ENCODE assay signal across 8 mouse cellular contexts in the genomic region with DNA sequence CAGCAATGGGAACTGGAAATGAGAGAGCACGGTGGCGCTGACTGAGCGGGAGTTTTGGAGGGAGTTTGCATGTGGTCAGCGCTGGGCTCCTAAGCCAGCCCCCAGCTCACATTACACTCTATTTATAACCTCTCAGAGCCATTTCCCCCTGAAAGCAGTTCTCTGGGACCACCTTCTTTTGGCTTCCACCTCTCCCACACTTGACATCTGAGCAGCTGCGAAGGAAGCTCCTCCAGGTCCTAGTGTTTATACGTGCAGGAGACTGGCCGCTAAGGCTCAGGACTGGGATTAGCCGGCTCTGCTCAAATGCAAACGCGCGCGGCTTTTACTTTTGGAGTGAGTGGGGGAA. TPM values are rescaled to one million over a fixed set of nuclear protein-coding genes. Genes with fewer than 3 reads are reported as not detected.
DNase-seq lines count a peak whose midpoint lies in the region; ATAC-seq lines count a peak whose summit lies in the region.

A gene (plus strand): TSS at position 151 of the 349 bp plus-strand sequence.

- no peaks in the 10 kb centered on the region for H3K36me3 ChIP-seq in forebrain, embryonic 16.5 days (ENCODE audit: control insufficient read depth, insufficient read depth)
- no peaks in the 10 kb centered on the region for H3K36me3 ChIP-seq in liver, embryonic 15.5 days (replicated peaks)
- no peaks in the 10 kb centered on the region for H3K36me3 ChIP-seq in neural tube, embryonic 14.5 days (ENCODE audit: control insufficient read depth, insufficient read depth, low read length)

- peaks cover 24% of the 10 kb centered on the region for H3K27me3 ChIP-seq in forebrain, embryonic 16.5 days (replicated peaks; ENCODE audit: control insufficient read depth, insufficient read depth, low read length)
- H3K27me3 ChIP-seq in liver, embryonic 15.5 days, result peaks cover 40% of the 10 kb centered on the region
- H3K27me3 ChIP-seq in neural tube, embryonic 14.5 days (ENCODE audit: control insufficient read depth, insufficient read depth, low read length), result peaks cover 43% of the 10 kb centered on the region

- H3K9me3 ChIP-seq in forebrain, embryonic 16.5 days (ENCODE audit: control insufficient read depth, low read length), result no peaks in the 10 kb centered on the region
- no peaks in the 10 kb centered on the region for H3K9me3 ChIP-seq in liver, embryonic 15.5 days (replicated peaks)
- no peaks in the 10 kb centered on the region for H3K9me3 ChIP-seq in neural tube, embryonic 14.5 days (ENCODE audit: control insufficient read depth, low read length)

- peak; percentile 71 for ATAC-seq in forebrain, embryonic 16.5 days
- ATAC-seq in liver, embryonic 15.5 days (ENCODE audit: insufficient read depth), result no peak
- ATAC-seq in neural tube, embryonic 14.5 days (ENCODE audit: low read depth), result peak; percentile 52

- peaks cover 14% of the 10 kb centered on the region for H3K4me1 ChIP-seq in forebrain, embryonic 16.5 days (replicated peaks; ENCODE audit: control insufficient read depth, insufficient read depth, low read length)
- H3K4me1 ChIP-seq in liver, embryonic 15.5 days (replicated peaks), result no peaks in the 10 kb centered on the region; the same call in 1 of the 2 replicates
- peaks cover 6% of the 10 kb centered on the region for H3K4me1 ChIP-seq in neural tube, embryonic 14.5 days (ENCODE audit: control insufficient read depth, insufficient read depth, low read length)

- peak within 1 kb of the TSS; percentile 51 for H3K4me3 ChIP-seq in forebrain, embryonic 16.5 days (replicated peaks; ENCODE audit: low read length)
- peak within 1 kb of the TSS; percentile 37 for H3K4me3 ChIP-seq in liver, embryonic 15.5 days (replicated peaks)
- H3K4me3 ChIP-seq in neural tube, embryonic 14.5 days (ENCODE audit: low read depth, low read length), result peak within 1 kb of the TSS; percentile 37

- peak; percentile 10 for DNase-seq in right cerebral cortex, postnatal 4 days
- DNase-seq in right cerebral cortex, postnatal 14 days, result no peak
- DNase-seq in heart, postnatal 4 days, result peak; percentile 68
- no peak for DNase-seq in urinary bladder, adult 2 months (ENCODE audit: low spot score)
- no peak for DNase-seq in layer of hippocampus, adult 18-20 months (ENCODE audit: low spot score in 2 of 2)

- H3K9ac ChIP-seq in forebrain, embryonic 16.5 days (replicated peaks; ENCODE audit: low read depth, low read length), result peak within 1 kb of the TSS; percentile 41
- H3K9ac ChIP-seq in liver, embryonic 15.5 days, result no peak within 1 kb of the TSS
- 0 out of 2 replicates have a peak within 1 kb of the TSS, but pooled peaks have one; percentile 28 for H3K9ac ChIP-seq in neural tube, embryonic 14.5 days (replicated peaks; ENCODE audit: low read depth, low read length)

- 1% methylated on average over 12 of the region's 12 CpGs for WGBS in forebrain, embryonic 16.5 days
- under 1% methylated on average over 12 of the region's 12 CpGs for WGBS in liver, embryonic 15.5 days (ENCODE audit: insufficient replicate concordance)
- under 1% methylated on average over 12 of the region's 12 CpGs for WGBS in neural tube, embryonic 14.5 days

- peak within 1 kb of the TSS; percentile 92 for H3K4me2 ChIP-seq in forebrain, embryonic 16.5 days (ENCODE audit: low read length)
- peak within 1 kb of the TSS; percentile 56 for H3K4me2 ChIP-seq in liver, embryonic 15.5 days
- peak within 1 kb of the TSS; percentile 79 for H3K4me2 ChIP-seq in neural tube, embryonic 14.5 days (ENCODE audit: low read depth, low read length)

- no peak within 1 kb of the TSS for H3K27ac ChIP-seq in forebrain, embryonic 16.5 days (ENCODE audit: low read length)
- H3K27ac ChIP-seq in liver, embryonic 15.5 days (replicated peaks), result no peak within 1 kb of the TSS
- H3K27ac ChIP-seq in neural tube, embryonic 14.5 days (ENCODE audit: low read depth, low read length), result no peak within 1 kb of the TSS

RNA-seq across cellular contexts. Expression of the gene that starts here (rescaled TPM):
- 0.24 TPM in 1 of 2 replicates, not detected in the other for polyA plus RNA-seq in forebrain, embryonic 16.5 days (2015; fragmentation: Nextera tagmentation; extraction: Ambion mirVana)
- 10 to 100 TPM; 25.4 to 27.6 TPM for total RNA-seq in heart, postnatal 4 days (2021)
- polyA plus RNA-seq in liver, embryonic 15.5 days (2015; fragmentation: Nextera tagmentation; extraction: Ambion mirVana), result 0.28 and 0.47 TPM in 2 replicates
- 0.31 and 2.3 TPM in 2 replicates for polyA plus RNA-seq in neural tube, embryonic 14.5 days (2014; fragmentation: Nextera tagmentation; extraction: Ambion mirVana)
- polyA plus RNA-seq in urinary bladder, adult 2 months (2012; rRNA removed), result 3.6 and 4.5 TPM in 2 replicates
- not detected for total RNA-seq in layer of hippocampus, adult 18-20 months (2021)

Comparison
In these comparisons a context has a peak if more than half of its experiments do, and no peak if none do; other contexts are left out.
1. RNA of the gene that starts here (total RNA-seq): 25.4 to 27.6 TPM in heart, postnatal 4 days; not detected in layer of hippocampus, adult 18-20 months; every median in the first group is over 10 times any median in the second.
2. DNase-seq: peak in right cerebral cortex, postnatal 4 days (single experiment) and heart, postnatal 4 days (single experiment); none in right cerebral cortex, postnatal 14 days (single experiment), urinary bladder, adult 2 months (single experiment) and layer of hippocampus, adult 18-20 months (0 of 2).
3. Peak in ATAC-seq, H3K4me3 ChIP-seq, H3K9ac ChIP-seq and H3K4me2 ChIP-seq in forebrain, embryonic 16.5 days; RNA of the gene not detected or under 1 TPM.
4. Peak in every context shown above with its lines, with median percentiles within 50 percentile points of each other: H3K4me2 ChIP-seq and H3K4me3 ChIP-seq.